ENCODE assay signal across 15 mouse cellular contexts in genomic region chr3:103241524-103241923, GRCm38 (mm10). TPM values are rescaled to one million over a fixed set of nuclear protein-coding genes. Genes with fewer than 3 reads are reported as not detected.
DNase-seq lines count a peak whose midpoint lies in the region; TF ChIP-seq lines count a peak whose summit lies in the region.
"Had no signal": no experiment of that assay in that cellular context is flagged by ENCODE, and none has a peak within 500 bp of the region (broad histone marks: within the 10 kb centered on the region; RNA-seq: fewer than 3 reads in every experiment).

No protein-coding gene starts in this region.

- TF ChIP-seq POLR2A in cortical plate, adult 2 months (IDR thresholded peaks at IDR 0.05; ENCODE audit: extremely low read depth, insufficient read depth, low read length), result no peak

- peak overlapping the region; percentile 86; the same call in 1 of the 2 replicates for H3K27ac ChIP-seq in cortical plate, adult 2 months (ENCODE audit: insufficient read depth, low read length)
- H3K27ac ChIP-seq: gastrocnemius, adult 2 months; hindbrain, embryonic 15.5 days; macrophage; midbrain, embryonic 12.5 days had no signal

- TF ChIP-seq CTCF in cortical plate, adult 2 months (IDR thresholded peaks at IDR 0.05; ENCODE audit: extremely low read depth, insufficient read depth, low read length), result no peak

- peak; percentile 34 to 40 for DNase-seq in cerebellum, postnatal 10 days
- no peak for DNase-seq in cerebellum, adult 9-11 months
- DNase-seq in left cerebral cortex, adult 18-20 months (ENCODE audit: low spot score in 2 of 2), result peak; percentile 32 to 43
- DNase-seq in left cerebral cortex, adult 11 months (ENCODE audit: low spot score), result no peak
- DNase-seq in right cerebral cortex, postnatal 36 days (ENCODE audit: low spot score in 2 of 2), result peak; percentile 20 to 22
- DNase-seq in T-cell, adult 2 months (ENCODE audit: low spot score), result no peak
- DNase-seq: gastrocnemius, adult 2 months; kidney, adult 11 months; kidney, postnatal 10 days; lung, embryonic 14.5 days; thymus, adult 18-20 months had no signal

- H3K4me3 ChIP-seq in cortical plate, adult 2 months (ENCODE audit: insufficient read depth, low read length), result no peak overlapping the region
- H3K4me3 ChIP-seq: gastrocnemius, adult 2 months; hindbrain, embryonic 15.5 days; midbrain, embryonic 12.5 days had no signal

- no peaks in the 10 kb centered on the region for H3K4me1 ChIP-seq in cortical plate, adult 2 months (ENCODE audit: control insufficient read depth, insufficient read depth, low read length)
- H3K4me1 ChIP-seq: hindbrain, embryonic 15.5 days; midbrain, embryonic 12.5 days had no signal

RNA-seq across cellular contexts. Expression of gene Trim33, which starts 37.6 kb away (rescaled TPM):
- 10 to 100 TPM; 53.9 to 54.3 TPM for total RNA-seq in left cerebral cortex, adult 18-20 months (2021)
- 16.5 and 16.8 TPM in 2 replicates for polyA plus RNA-seq in cortical plate, adult 2 months (2012; rRNA removed)

Comparison
In these comparisons a context has a peak if more than half of its experiments do, and no peak if none do; other contexts are left out.
1. DNase-seq: peak in cerebellum, postnatal 10 days (2 of 2), left cerebral cortex, adult 18-20 months (2 of 2) and right cerebral cortex, postnatal 36 days (2 of 2); none in cerebellum, adult 9-11 months (single experiment), left cerebral cortex, adult 11 months (single experiment) and T-cell, adult 2 months (single experiment).